22 mouse cellular contexts compared by ENCODE assay signal in genomic region chr6:47995661-47996060, GRCm38 (mm10). TPM values are rescaled to one million over a fixed set of nuclear protein-coding genes. Genes with fewer than 3 reads are reported as not detected.
DNase-seq lines count a peak whose midpoint lies in the region; ATAC-seq and TF ChIP-seq lines count a peak whose summit lies in the region.
"Had no signal": no experiment of that assay in that cellular context is flagged by ENCODE, and none has a peak within 500 bp of the region (broad histone marks: within the 10 kb centered on the region; RNA-seq: fewer than 3 reads in every experiment).

No protein-coding gene starts in this region.

- H3K4me1 ChIP-seq in kidney, adult 2 months (ENCODE audit: control insufficient read depth, insufficient read depth, low read length), result peaks cover 6% of the 10 kb centered on the region; the same call in 1 of the 2 replicates
- H3K4me1 ChIP-seq in lung, embryonic 14.5 days (ENCODE audit: insufficient read depth), result no peaks in the 10 kb centered on the region
- H3K4me1 ChIP-seq in lung, postnatal 0 days (ENCODE audit: insufficient read depth, low read depth, low read length), result no peaks in the 10 kb centered on the region
- H3K4me1 ChIP-seq: embryonic facial prominence, embryonic 13.5 days; embryonic facial prominence, embryonic 15.5 days; forebrain, embryonic 10.5 days; forebrain, embryonic 12.5 days had no signal

- no peak for TF ChIP-seq POLR2A in kidney, adult 2 months (IDR thresholded peaks at IDR 0.05; ENCODE audit: low read depth, low read length)

- H3K9me3 ChIP-seq in lung, embryonic 14.5 days (ENCODE audit: low read depth, low read length), result no peaks in the 10 kb centered on the region
- no peaks in the 10 kb centered on the region for H3K9me3 ChIP-seq in lung, postnatal 0 days (ENCODE audit: low read length)
- H3K9me3 ChIP-seq: embryonic facial prominence, embryonic 13.5 days; embryonic facial prominence, embryonic 15.5 days; forebrain, embryonic 10.5 days; forebrain, embryonic 12.5 days had no signal

- H3K27ac ChIP-seq in kidney, adult 2 months (ENCODE audit: insufficient read depth, low read depth, low read length), result no peak overlapping the region
- H3K27ac ChIP-seq in lung, embryonic 14.5 days (ENCODE audit: low read depth), result no peak overlapping the region
- no peak overlapping the region for H3K27ac ChIP-seq in lung, postnatal 0 days (ENCODE audit: low read length)
- H3K27ac ChIP-seq: embryonic facial prominence, embryonic 13.5 days; embryonic facial prominence, embryonic 15.5 days; forebrain, embryonic 10.5 days; forebrain, embryonic 12.5 days had no signal

- TF ChIP-seq EP300 in lung, postnatal 0 days (IDR thresholded peaks at IDR 0.05), result no peak

- no peak for TF ChIP-seq CTCF in kidney, adult 2 months (conservative IDR thresholded peaks at IDR 0.05; ENCODE audit: insufficient read depth, insufficient read length, low read depth, low read length)
- no peak for TF ChIP-seq CTCF in lung, embryonic 14.5 days (IDR thresholded peaks at IDR 0.05; ENCODE audit: low read depth)
- TF ChIP-seq CTCF in lung, postnatal 0 days (IDR thresholded peaks at IDR 0.05), result no peak

- H3K27me3 ChIP-seq in kidney, adult 2 months (replicated peaks; ENCODE audit: control insufficient read depth, insufficient read depth, low read length), result no peaks in the 10 kb centered on the region
- no peaks in the 10 kb centered on the region for H3K27me3 ChIP-seq in lung, embryonic 14.5 days (ENCODE audit: insufficient read depth, low read length)
- H3K27me3 ChIP-seq in lung, postnatal 0 days (replicated peaks; ENCODE audit: insufficient read depth, low read length), result no peaks in the 10 kb centered on the region
- H3K27me3 ChIP-seq: embryonic facial prominence, embryonic 13.5 days; embryonic facial prominence, embryonic 15.5 days; forebrain, embryonic 12.5 days had no signal

- 70% methylated on average over 9 of the region's 9 CpGs for WGBS in kidney, adult 2 months
- WGBS in lung, embryonic 14.5 days, result 75% methylated on average over 9 of the region's 9 CpGs
- WGBS in lung, postnatal 0 days, result 63% methylated on average over 9 of the region's 9 CpGs

- ATAC-seq in lung, embryonic 14.5 days (ENCODE audit: insufficient read depth), result no peak
- no peak for ATAC-seq in lung, postnatal 0 days
- ATAC-seq: forebrain, embryonic 14.5 days had no signal

- no peak overlapping the region for H3K4me3 ChIP-seq in kidney, adult 2 months (ENCODE audit: insufficient read depth, low read depth, low read length)
- H3K4me3 ChIP-seq in lung, embryonic 14.5 days (ENCODE audit: low read depth, low read length), result no peak overlapping the region
- no peak overlapping the region for H3K4me3 ChIP-seq in lung, postnatal 0 days (ENCODE audit: low read depth, low read length)
- H3K4me3 ChIP-seq: embryonic facial prominence, embryonic 13.5 days; embryonic facial prominence, embryonic 15.5 days; erythroblast, embryonic 14.5 days; forebrain, embryonic 10.5 days; forebrain, embryonic 12.5 days had no signal

- no peak overlapping the region for H3K4me2 ChIP-seq in lung, embryonic 14.5 days
- no peak overlapping the region for H3K4me2 ChIP-seq in lung, postnatal 0 days (replicated peaks; ENCODE audit: low read depth, low read length)
- H3K4me2 ChIP-seq: embryonic facial prominence, embryonic 13.5 days; embryonic facial prominence, embryonic 15.5 days; forebrain, embryonic 12.5 days had no signal

- H3K9ac ChIP-seq in lung, embryonic 14.5 days, result no peak overlapping the region
- no peak overlapping the region for H3K9ac ChIP-seq in lung, postnatal 0 days (replicated peaks; ENCODE audit: low read depth)
- H3K9ac ChIP-seq: embryonic facial prominence, embryonic 13.5 days; embryonic facial prominence, embryonic 15.5 days; forebrain, embryonic 12.5 days had no signal

- DNase-seq in kidney, adult 2 months, result peak; percentile 42
- no peak for DNase-seq in kidney, postnatal 36 days
- peak; percentile 23 for DNase-seq in lung, embryonic 14.5 days
- DNase-seq in lung, adult 18-20 months, result no peak
- DNase-seq in lung, postnatal 10 days, result peak; percentile 22
- DNase-seq in lung, postnatal 0 days (ENCODE audit: low spot score), result no peak
- DNase-seq: adrenal gland, adult 2 months; adrenal gland, postnatal 10 days; adrenal gland, postnatal 25 days; cerebellum, adult 11 months; cerebellum, adult 18-20 months; cerebellum, adult 8-10 months; cerebellum, adult 9-11 months; cerebellum, postnatal 14 days; cerebellum, postnatal 36 days; embryo, embryonic 11 days had no signal

- H3K36me3 ChIP-seq in kidney, adult 2 months (ENCODE audit: control insufficient read depth, insufficient read depth, low read length), result no peaks in the 10 kb centered on the region
- no peaks in the 10 kb centered on the region for H3K36me3 ChIP-seq in lung, embryonic 14.5 days (ENCODE audit: insufficient read depth)
- H3K36me3 ChIP-seq in lung, postnatal 0 days (ENCODE audit: insufficient read depth, low read length), result no peaks in the 10 kb centered on the region
- H3K36me3 ChIP-seq: embryonic facial prominence, embryonic 13.5 days; embryonic facial prominence, embryonic 15.5 days; forebrain, embryonic 10.5 days; forebrain, embryonic 12.5 days had no signal

RNA-seq across cellular contexts. Expression of gene Zfp956, which starts 42.5 kb away (rescaled TPM):
- 6.7 and 9.4 TPM in 2 replicates for polyA plus RNA-seq in kidney, adult 2 months (2012; rRNA removed)
- 8.4 and 8.6 TPM in 2 replicates for polyA plus RNA-seq in lung, embryonic 14.5 days (2014; fragmentation: Nextera tagmentation; extraction: Ambion mirVana)
- polyA plus RNA-seq in lung, postnatal 0 days (2015; fragmentation: Nextera tagmentation; extraction: Ambion mirVana), result 4.7 and 5.3 TPM in 2 replicates

RNA-seq across cellular contexts. Expression of gene Zfp777, which starts 53.0 kb away (rescaled TPM):
- polyA plus RNA-seq in kidney, adult 2 months (2012; rRNA removed), result 16.8 and 19.3 TPM in 2 replicates
- polyA plus RNA-seq in lung, embryonic 14.5 days (2014; fragmentation: Nextera tagmentation; extraction: Ambion mirVana), result 8.6 and 8.7 TPM in 2 replicates
- 4.7 TPM in 2 replicates for polyA plus RNA-seq in lung, postnatal 0 days (2015; fragmentation: Nextera tagmentation; extraction: Ambion mirVana)

Comparison
In these comparisons a context has a peak if more than half of its experiments do, and no peak if none do; other contexts are left out.
1. DNase-seq: peak in kidney, adult 2 months (single experiment), lung, embryonic 14.5 days (single experiment) and lung, postnatal 10 days (single experiment); none in kidney, postnatal 36 days (0 of 2), lung, adult 18-20 months (0 of 2) and lung, postnatal 0 days (single experiment).